Mouse (Mus musculus): Measurements from ENCODE around the gene Bicdl2. TPM values are rescaled to one million over a fixed set of nuclear protein-coding genes. Genes with fewer than 3 reads are reported as not detected.
A peak's percentile ranks its signal among the peaks of the same experiment; 100 is the strongest.

The Bicdl2 gene
- polyA plus RNA-seq, 1 experiment = 0.49 TPM

GRCm38 (mm10) chr17:23644613-23645495 is 15.5 kb upstream of the Bicdl2 start, which contains the start of gene Mmp25:
Mmp25 (minus strand) TSS chr17:23645277.
- Histone ChIP-seq H3K36me3 (ENCODE audit: control insufficient read depth, insufficient read depth, low read length) (no peaks in the 10 kb centered on the region), H3K27ac (ENCODE audit: control insufficient read depth, insufficient read depth, low read length) (no peak within 1 kb of the TSS), H3K4me1 (replicated peaks; ENCODE audit: control insufficient read depth, insufficient read depth, low read length) (peaks cover 6% of the 10 kb centered on the region; the same call in 1 of the 2 replicates), H3K27me3 (ENCODE audit: control insufficient read depth, insufficient read depth, low read length) (peaks cover 8% of the 10 kb centered on the region), H3K4me3 (ENCODE audit: control insufficient read depth, insufficient read depth, low read length) (peak within 1 kb of the TSS; percentile 1; the same call in 1 of the 2 replicates)
- 4% methylated on average over 58 of the region's 58 CpGs for WGBS
- TF ChIP-seq POLR2A (IDR thresholded peaks at IDR 0.05; ENCODE audit: control insufficient read depth, extremely low read depth, insufficient read depth, low read length, poor library complexity) (no peak), CTCF (IDR thresholded peaks at IDR 0.05; ENCODE audit: borderline replicate concordance, control insufficient read depth, extremely low read depth, insufficient read depth, low read length, poor library complexity) (no peak)
- DNase-seq = no peak

GRCm38 (mm10) chr17:23645894-23646293 is 14.4 kb upstream of the Bicdl2 start:
- Histone ChIP-seq H3K4me1 (replicated peaks; ENCODE audit: control insufficient read depth, insufficient read depth, low read length) (peaks cover 6% of the 10 kb centered on the region; the same call in 1 of the 2 replicates), H3K27me3 (ENCODE audit: control insufficient read depth, insufficient read depth, low read length) (peaks cover 8% of the 10 kb centered on the region), H3K4me3 (ENCODE audit: control insufficient read depth, insufficient read depth, low read length) (no peak overlapping the region), H3K36me3 (ENCODE audit: control insufficient read depth, insufficient read depth, low read length) (no peaks in the 10 kb centered on the region), H3K27ac (ENCODE audit: control insufficient read depth, insufficient read depth, low read length) (no peak overlapping the region)
- no peak for DNase-seq
- no peak for TF ChIP-seq CTCF (IDR thresholded peaks at IDR 0.05; ENCODE audit: borderline replicate concordance, control insufficient read depth, extremely low read depth, insufficient read depth, low read length, poor library complexity)
- no peak for TF ChIP-seq POLR2A (IDR thresholded peaks at IDR 0.05; ENCODE audit: control insufficient read depth, extremely low read depth, insufficient read depth, low read length, poor library complexity)
- WGBS = 81% methylated on average over 10 of the region's 10 CpGs

DNA sequence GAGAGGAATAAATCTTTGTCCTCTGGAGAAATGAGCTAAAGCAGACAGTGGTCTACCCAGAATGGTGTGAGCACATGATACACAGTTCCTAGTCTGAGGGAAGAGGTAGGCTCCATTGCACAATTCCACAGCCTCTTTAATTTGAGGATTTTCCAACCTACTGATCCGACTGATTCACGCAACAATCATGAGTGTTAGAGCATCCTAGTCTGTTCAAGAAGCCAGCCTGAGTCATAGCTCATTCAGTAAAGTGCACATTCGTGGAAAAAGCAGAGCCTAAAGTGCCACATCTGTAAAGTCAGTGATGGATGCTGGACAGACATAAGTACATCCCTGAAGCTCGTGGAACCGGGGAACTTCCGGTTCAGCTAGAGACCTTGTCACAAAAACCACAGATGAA is 8.9 kb upstream of the Bicdl2 start:
- TF ChIP-seq POLR2A (IDR thresholded peaks at IDR 0.05; ENCODE audit: control insufficient read depth, extremely low read depth, insufficient read depth, low read length, poor library complexity) (no peak), CTCF (IDR thresholded peaks at IDR 0.05; ENCODE audit: borderline replicate concordance, control insufficient read depth, extremely low read depth, insufficient read depth, low read length, poor library complexity) (no peak)
- no peak for DNase-seq
- no peak overlapping the region for H3K27ac ChIP-seq (ENCODE audit: control insufficient read depth, insufficient read depth, low read length)
- no peak overlapping the region for H3K4me3 ChIP-seq (ENCODE audit: control insufficient read depth, insufficient read depth, low read length)
- WGBS = 57% methylated on average over 6 of the region's 6 CpGs
- no peaks in the 10 kb centered on the region; the same call in 1 of the 2 replicates for H3K27me3 ChIP-seq (ENCODE audit: control insufficient read depth, insufficient read depth, low read length)
- H3K4me1 ChIP-seq (replicated peaks; ENCODE audit: control insufficient read depth, insufficient read depth, low read length) = no peaks in the 10 kb centered on the region
- H3K36me3 ChIP-seq (ENCODE audit: control insufficient read depth, insufficient read depth, low read length) = no peaks in the 10 kb centered on the region

DNA sequence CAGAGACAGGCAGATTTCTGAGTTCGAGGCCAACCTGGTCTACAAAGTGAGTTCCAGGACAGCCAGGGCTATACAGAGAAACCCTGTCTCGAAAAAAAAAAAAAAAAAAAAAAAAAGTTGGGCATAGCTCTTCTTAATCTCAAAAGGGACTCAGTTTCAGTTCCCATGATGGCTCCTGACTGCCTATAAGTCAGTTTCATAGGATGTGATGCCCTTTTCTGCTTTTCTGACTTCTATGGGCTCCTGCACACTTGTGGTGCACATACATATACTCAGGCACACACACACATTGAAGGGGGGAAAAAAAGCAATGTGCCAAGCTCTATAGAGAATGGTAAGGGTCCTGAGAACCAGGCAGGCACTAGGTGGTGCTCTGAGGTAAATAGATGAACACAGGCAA is 7.0 kb upstream of the Bicdl2 start:
- DNase-seq = no peak
- H3K27me3 ChIP-seq (ENCODE audit: control insufficient read depth, insufficient read depth, low read length) = no peaks in the 10 kb centered on the region
- H3K36me3 ChIP-seq (ENCODE audit: control insufficient read depth, insufficient read depth, low read length) = no peaks in the 10 kb centered on the region
- no peak overlapping the region for H3K4me3 ChIP-seq (ENCODE audit: control insufficient read depth, insufficient read depth, low read length)
- H3K4me1 ChIP-seq (replicated peaks; ENCODE audit: control insufficient read depth, insufficient read depth, low read length) = no peaks in the 10 kb centered on the region
- TF ChIP-seq POLR2A (IDR thresholded peaks at IDR 0.05; ENCODE audit: control insufficient read depth, extremely low read depth, insufficient read depth, low read length, poor library complexity) (no peak), CTCF (IDR thresholded peaks at IDR 0.05; ENCODE audit: borderline replicate concordance, control insufficient read depth, extremely low read depth, insufficient read depth, low read length, poor library complexity) (no peak)
- no peak overlapping the region for H3K27ac ChIP-seq (ENCODE audit: control insufficient read depth, insufficient read depth, low read length)
- WGBS = 80% methylated on average over 2 of the region's 2 CpGs

DNA sequence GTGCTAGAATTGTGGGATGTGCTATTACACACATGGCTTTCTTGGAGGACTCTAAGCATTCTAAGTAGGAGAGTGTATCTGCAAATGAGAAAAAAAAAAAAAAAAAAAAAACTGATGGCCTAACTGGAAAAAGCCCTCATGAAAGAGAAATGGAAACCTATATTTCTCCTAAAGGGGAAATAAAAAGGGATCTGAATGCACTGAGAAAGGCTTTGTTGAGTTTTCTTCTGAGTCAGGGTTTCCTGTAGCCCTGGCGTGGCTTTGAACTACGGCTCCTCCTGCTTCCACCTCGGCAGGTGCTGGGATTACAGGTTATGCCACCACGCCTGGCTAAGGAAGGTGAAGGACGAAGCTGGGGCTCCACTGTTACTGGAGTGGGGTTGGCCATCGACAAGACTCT is 6.3 kb upstream of the Bicdl2 start:
- 18% methylated on average over 6 of the region's 6 CpGs for WGBS
- Histone ChIP-seq H3K27me3 (ENCODE audit: control insufficient read depth, insufficient read depth, low read length) (no peaks in the 10 kb centered on the region), H3K4me1 (replicated peaks; ENCODE audit: control insufficient read depth, insufficient read depth, low read length) (no peaks in the 10 kb centered on the region), H3K4me3 (ENCODE audit: control insufficient read depth, insufficient read depth, low read length) (no peak overlapping the region), H3K27ac (ENCODE audit: control insufficient read depth, insufficient read depth, low read length) (no peak overlapping the region), H3K36me3 (ENCODE audit: control insufficient read depth, insufficient read depth, low read length) (no peaks in the 10 kb centered on the region)
- DNase-seq = no peak
- TF ChIP-seq POLR2A (IDR thresholded peaks at IDR 0.05; ENCODE audit: control insufficient read depth, extremely low read depth, insufficient read depth, low read length, poor library complexity) = no peak
- no peak for TF ChIP-seq CTCF (IDR thresholded peaks at IDR 0.05; ENCODE audit: borderline replicate concordance, control insufficient read depth, extremely low read depth, insufficient read depth, low read length, poor library complexity)

DNA sequence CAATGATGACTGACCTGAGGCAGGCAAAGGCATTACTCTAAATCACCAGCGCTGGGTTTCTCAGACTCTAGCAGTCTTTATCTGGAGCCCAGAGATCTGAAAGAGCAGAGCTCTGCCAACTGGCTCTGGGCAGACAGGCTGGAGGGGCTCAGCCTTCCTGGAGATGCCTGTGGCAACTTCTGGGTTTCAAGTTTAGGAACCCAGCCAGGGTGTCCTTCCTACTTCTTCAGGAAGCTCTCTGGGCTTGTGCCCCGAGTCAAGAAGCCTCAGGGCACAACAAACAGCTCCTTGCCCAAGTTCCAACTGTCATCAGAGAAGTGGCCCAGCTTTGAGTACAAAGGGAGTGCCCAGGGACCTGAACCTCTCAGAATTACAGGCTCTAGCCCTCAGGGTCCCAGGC is 5.9 kb upstream of the Bicdl2 start:
- H3K27ac ChIP-seq (ENCODE audit: control insufficient read depth, insufficient read depth, low read length) = no peak overlapping the region
- TF ChIP-seq CTCF (IDR thresholded peaks at IDR 0.05; ENCODE audit: borderline replicate concordance, control insufficient read depth, extremely low read depth, insufficient read depth, low read length, poor library complexity) (no peak), POLR2A (IDR thresholded peaks at IDR 0.05; ENCODE audit: control insufficient read depth, extremely low read depth, insufficient read depth, low read length, poor library complexity) (no peak)
- H3K36me3 ChIP-seq (ENCODE audit: control insufficient read depth, insufficient read depth, low read length) = no peaks in the 10 kb centered on the region
- no peaks in the 10 kb centered on the region for H3K4me1 ChIP-seq (replicated peaks; ENCODE audit: control insufficient read depth, insufficient read depth, low read length)
- H3K4me3 ChIP-seq (ENCODE audit: control insufficient read depth, insufficient read depth, low read length) = no peak overlapping the region
- no peaks in the 10 kb centered on the region; the same call in 1 of the 2 replicates for H3K27me3 ChIP-seq (ENCODE audit: control insufficient read depth, insufficient read depth, low read length)
- no peak for DNase-seq
- 14% methylated on average over 2 of the region's 2 CpGs for WGBS
